Mouse (Mus musculus) embryonic facial prominence, embryonic 14.5 days (tissue): Measurements from ENCODE around the gene Hjurp. TPM values are rescaled to one million over a fixed set of nuclear protein-coding genes. Genes with fewer than 3 reads are reported as not detected.

Experiments
- ATAC-seq: fragments of 200-750 bp; cut with Nextera tagmentation; 2 replicates; pipeline ENCODE4 v1.8.0; 2017; ENCODE audit warnings: low read depth, moderate number of reproducible peaks, moderate TSS enrichment
- DNase-seq: peaks from one replicate; pipeline ENCODE4 v3.0.0-alpha.2; 2015; ENCODE audit warnings: low spot score
- H3K27ac ChIP-seq: fragments of 300-500 bp; sonication (generic); replicated peaks from 2 replicates; pipeline ENCODE4 v1.5.1; 2014; ENCODE audit warnings: low read depth, mild to moderate bottlenecking, low read length, moderate library complexity
- H3K27me3 ChIP-seq: fragments of 300-500 bp; sonication (generic); replicated peaks from 2 replicates; pipeline ENCODE4 v1.6.1; 2014; ENCODE audit warnings: low read length; ENCODE audit not compliant: control insufficient read depth, insufficient read depth
- H3K36me3 ChIP-seq: fragments of 300-500 bp; sonication (generic); 2 replicates; pipeline ENCODE4 v1.6.1; 2014; ENCODE audit warnings: low read length, mixed read lengths; ENCODE audit not compliant: control insufficient read depth, insufficient read depth
- H3K4me1 ChIP-seq: fragments of 300-500 bp; sonication (generic); 2 replicates; pipeline ENCODE4 v1.6.1; 2014; ENCODE audit warnings: antibody characterized with exemption, low read length; ENCODE audit not compliant: control insufficient read depth, insufficient read depth
- H3K4me2 ChIP-seq: fragments of 300-500 bp; sonication (generic); 2 replicates; pipeline ENCODE4 v1.6.1; 2014; ENCODE audit warnings: low read depth, mild to moderate bottlenecking, low read length, moderate library complexity, mixed read lengths
- H3K4me3 ChIP-seq: fragments of 300-500 bp; sonication (generic); 2 replicates; pipeline ENCODE4 v1.5.1; 2014; ENCODE audit warnings: low read depth, mild to moderate bottlenecking, low read length
- H3K9ac ChIP-seq: fragments of 300-500 bp; sonication (generic); 2 replicates; pipeline ENCODE4 v1.6.1; 2014; ENCODE audit warnings: low read depth, mild to moderate bottlenecking, low read length, moderate library complexity, mixed read lengths
- H3K9me3 ChIP-seq: fragments of 300-500 bp; sonication (generic); 2 replicates; pipeline ENCODE4 v1.6.1; 2016; ENCODE audit warnings: low read length; ENCODE audit not compliant: control insufficient read depth
- WGBS: fragments of 180-500 bp; shearing (Covaris S2); extraction: QIAGEN DNeasy Blood & Tissue Kit; methylation state at CpG from one replicate; pipeline ENCODE4 v1.1.7; 2014; 5-methylcytosine and 5-hydroxymethylcytosine counted together
- polyA plus RNA-seq: library from polyadenylated mRNA; unstranded; fragments of >200 nt; fragmentation: Nextera tagmentation; extraction: Ambion mirVana; gene quantifications from 2 replicates; pipeline ENCODE4 v1.2.1, GENCODE M21; 2014

The Hjurp gene
- 110 and 137 TPM in 2 replicates for polyA plus RNA-seq

- DNase-seq, result peak; percentile 100
- Histone ChIP-seq H3K4me2 (peak within 1 kb of the TSS; percentile 58), H3K4me1 (peaks cover 15% of the 10 kb centered on the region), H3K27ac (peak within 1 kb of the TSS; percentile 77), H3K27me3 (no peaks in the 10 kb centered on the region), H3K36me3 (peaks cover 36% of the 10 kb centered on the region), H3K9me3 (peaks cover 7% of the 10 kb centered on the region; the same call in 1 of the 2 replicates), H3K9ac (peak within 1 kb of the TSS; percentile 75), H3K4me3 (peak within 1 kb of the TSS; percentile 47)
- ATAC-seq, result peak; percentile 98
- under 1% methylated on average over 50 of the region's 50 CpGs for WGBS
These were observed at the start of gene Hjurp, which contains the start of gene Trpm8 for GRCm38 (mm10) chr1:88277098-88277817. TSS of gene Hjurp (minus strand) at chr1:88277633. TSS of gene Trpm8 (plus strand) at chr1:88277661.

GRCm38 (mm10) chr1:88323101-88323500 is 45.7 kb upstream of the Hjurp start:
- DNase-seq (no peak), ATAC-seq (no peak)
- H3K4me3 ChIP-seq, result no peak overlapping the region
- H3K4me2 ChIP-seq, result no peak overlapping the region
- no peaks in the 10 kb centered on the region for H3K36me3 ChIP-seq
- H3K9ac ChIP-seq, result no peak overlapping the region
- no peak overlapping the region for H3K27ac ChIP-seq
- no peaks in the 10 kb centered on the region for H3K4me1 ChIP-seq
- H3K27me3 ChIP-seq, result no peaks in the 10 kb centered on the region
- WGBS, result 81% methylated on average over 3 of the region's 3 CpGs
- H3K9me3 ChIP-seq, result no peaks in the 10 kb centered on the region

- Histone ChIP-seq H3K36me3 (no peaks in the 10 kb centered on the region), H3K27me3 (no peaks in the 10 kb centered on the region), H3K27ac (no peak overlapping the region), H3K4me1 (no peaks in the 10 kb centered on the region), H3K4me2 (no peak overlapping the region), H3K9ac (no peak overlapping the region), H3K4me3 (no peak overlapping the region), H3K9me3 (no peaks in the 10 kb centered on the region)
- DNase-seq (no peak), ATAC-seq (no peak)
These were observed 44.7 kb upstream of the Hjurp start for GRCm38 (mm10) chr1:88322146-88322545.

GRCm38 (mm10) chr1:88320821-88321395 is 43.5 kb upstream of the Hjurp start:
- no peak overlapping the region for H3K9ac ChIP-seq
- whole genome bisulfite sequencing, result 73% methylated on average over 7 of the region's 7 CpGs
- no peak overlapping the region for H3K4me2 ChIP-seq
- no peaks in the 10 kb centered on the region for H3K27me3 ChIP-seq
- no peaks in the 10 kb centered on the region for H3K4me1 ChIP-seq
- no peaks in the 10 kb centered on the region for H3K36me3 ChIP-seq
- no peaks in the 10 kb centered on the region for H3K9me3 ChIP-seq
- H3K27ac ChIP-seq, result no peak overlapping the region
- H3K4me3 ChIP-seq, result no peak overlapping the region
- DNase-seq (no peak), ATAC-seq (no peak)

GRCm38 (mm10) chr1:88318531-88319060 is 41.2 kb upstream of the Hjurp start:
- Histone ChIP-seq H3K9me3 (no peaks in the 10 kb centered on the region), H3K4me3 (no peak overlapping the region), H3K4me2 (no peak overlapping the region), H3K36me3 (no peaks in the 10 kb centered on the region), H3K27me3 (no peaks in the 10 kb centered on the region), H3K27ac (no peak overlapping the region), H3K9ac (no peak overlapping the region), H3K4me1 (no peaks in the 10 kb centered on the region)
- peak; percentile 24 for DNase-seq
- no peak for ATAC-seq
- WGBS, result 72% methylated on average over 6 of the region's 6 CpGs

- no peaks in the 10 kb centered on the region for H3K36me3 ChIP-seq
- no peak overlapping the region for H3K9ac ChIP-seq
- WGBS, result 71% methylated on average over 1 of the region's 1 CpGs
- H3K9me3 ChIP-seq, result no peaks in the 10 kb centered on the region
- no peak overlapping the region for H3K4me3 ChIP-seq
- no peak overlapping the region for H3K27ac ChIP-seq
- DNase-seq, result no peak
- no peaks in the 10 kb centered on the region for H3K4me1 ChIP-seq
- H3K27me3 ChIP-seq, result no peaks in the 10 kb centered on the region
- ATAC-seq, result no peak
- no peak overlapping the region for H3K4me2 ChIP-seq
These were observed 39.8 kb upstream of the Hjurp start for GRCm38 (mm10) chr1:88317279-88317678.

- H3K9ac ChIP-seq, result no peak overlapping the region
- no peak overlapping the region for H3K4me3 ChIP-seq
- no peaks in the 10 kb centered on the region for H3K36me3 ChIP-seq
- H3K27ac ChIP-seq, result no peak overlapping the region
- H3K4me2 ChIP-seq, result no peak overlapping the region
- WGBS, result 65% methylated on average over 3 of the region's 3 CpGs
- ATAC-seq (no peak), DNase-seq (no peak)
- H3K9me3 ChIP-seq, result peaks cover 50% of the 10 kb centered on the region
- H3K4me1 ChIP-seq, result no peaks in the 10 kb centered on the region
- no peaks in the 10 kb centered on the region for H3K27me3 ChIP-seq
These were observed 32.9 kb upstream of the Hjurp start for GRCm38 (mm10) chr1:88310349-88310748.

- DNase-seq (no peak), ATAC-seq (peak; percentile 24; the same call in 1 of the 2 replicates)
- WGBS, result 50% methylated on average over 3 of the region's 3 CpGs
These were observed 32.5 kb upstream of the Hjurp start for GRCm38 (mm10) chr1:88309905-88310304.

More at GRCm38 (mm10) chr1:88309905-88310304, 32.5 kb upstream of the Hjurp start:
- Histone ChIP-seq H3K9me3 (peaks cover 54% of the 10 kb centered on the region), H3K36me3 (no peaks in the 10 kb centered on the region), H3K27me3 (no peaks in the 10 kb centered on the region), H3K4me3 (no peak overlapping the region), H3K4me1 (no peaks in the 10 kb centered on the region), H3K4me2 (no peak overlapping the region), H3K27ac (no peak overlapping the region), H3K9ac (no peak overlapping the region)
